Mouse (Mus musculus): ENCODE results near the gene Actr1b.
"Not testable (repeated sequence)": the region's sequence is repeated elsewhere in the genome, so short reads cannot be mapped to it uniquely, and the experiment has no call there.

Gene Actr1b

DNA sequence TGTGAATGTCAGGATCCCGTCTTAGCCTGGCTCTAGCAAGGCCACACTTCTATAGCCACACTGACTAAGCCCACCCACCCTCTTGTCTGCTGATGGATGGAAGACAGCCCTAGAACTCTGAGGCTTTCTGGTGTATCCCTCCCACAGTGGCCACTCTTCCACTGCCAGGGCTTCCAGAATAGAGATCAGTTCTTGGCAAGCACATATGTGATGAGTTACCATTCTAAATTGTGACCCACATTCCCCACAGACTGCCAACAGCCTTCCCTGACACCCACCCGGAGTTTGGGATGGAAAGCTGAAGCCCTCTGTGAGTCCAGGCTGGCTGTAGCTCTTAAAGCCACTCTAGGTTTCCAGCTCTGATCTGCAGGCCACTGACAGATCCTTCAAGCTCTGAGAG lies 7.1 kb downstream of the Actr1b start:
- no peak for DNase-seq (ENCODE audit: low read depth, low spot score)

GRCm38 (mm10) chr1:36697030-36697429 lies 17.2 kb downstream of the Actr1b start:
- no peak for DNase-seq (ENCODE audit: low read depth, low spot score)

GRCm38 (mm10) chr1:36696411-36696810 lies 17.8 kb downstream of the Actr1b start:
- peak; percentile 27 for DNase-seq (ENCODE audit: low read depth, low spot score)

DNA sequence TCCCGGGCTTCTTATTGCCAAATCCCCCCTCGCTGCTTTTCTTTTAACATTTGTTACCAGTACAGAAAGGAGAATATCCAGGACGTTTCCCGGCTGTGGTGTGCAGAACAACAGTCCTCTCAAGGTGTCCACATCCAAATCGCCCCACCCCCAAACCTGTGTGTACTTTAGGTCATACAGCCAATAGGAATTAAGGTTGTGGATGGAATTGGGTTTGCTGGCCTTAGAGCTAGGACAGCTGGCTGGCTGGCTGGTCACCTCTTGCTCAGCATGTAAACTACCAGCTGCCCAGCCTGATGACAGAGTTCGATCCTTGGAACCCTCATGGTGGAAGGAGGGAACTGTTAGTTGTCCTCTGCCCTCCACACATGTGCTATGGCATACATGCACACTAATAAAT lies 19.4 kb downstream of the Actr1b start:
- no peak for DNase-seq (ENCODE audit: low read depth, low spot score)

GRCm38 (mm10) chr1:36691271-36692155 lies 22.7 kb downstream of the Actr1b start, which contains the start of gene Cox5b:
Cox5b (plus strand) TSS chr1:36691449.
- peak; percentile 99 for DNase-seq (ENCODE audit: low read depth, low spot score)

DNA sequence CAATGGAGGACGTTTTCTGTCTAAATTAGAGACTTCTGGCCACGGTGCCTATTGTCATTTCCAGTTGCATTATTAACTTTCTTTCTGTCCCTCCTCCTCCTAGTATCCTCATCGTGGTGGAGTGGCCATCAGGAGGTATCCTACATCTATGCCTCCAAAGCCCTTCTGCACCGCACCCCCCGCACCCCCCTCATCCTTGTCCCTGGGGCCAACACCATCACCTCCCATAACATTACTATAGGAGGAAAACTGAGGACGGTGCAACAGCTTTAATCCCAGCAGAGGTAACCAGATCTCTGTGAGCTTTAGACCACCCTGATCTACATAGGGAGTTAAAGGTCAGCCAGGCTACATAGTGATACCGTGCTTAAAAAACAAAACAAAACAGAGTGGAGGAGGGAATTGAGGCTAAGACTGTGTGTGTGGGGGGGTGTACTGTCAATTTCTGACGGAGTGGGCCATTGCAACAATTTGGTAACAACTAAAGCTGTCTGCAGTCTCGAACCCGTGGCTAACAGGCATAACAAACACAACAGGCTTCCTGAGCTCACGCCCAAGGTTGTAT lies 23.5 kb downstream of the Actr1b start:
- DNase-seq (ENCODE audit: low read depth, low spot score): no peak

GRCm38 (mm10) chr1:36683810-36684467 lies 30.3 kb downstream of the Actr1b start:
- peak; percentile 90 for DNase-seq (ENCODE audit: low read depth, low spot score)

GRCm38 (mm10) chr1:36682620-36683355 lies 31.4 kb downstream of the Actr1b start, which contains the start of gene Fam178b:
Fam178b (minus strand) TSS chr1:36683183.
- no peak for DNase-seq (ENCODE audit: low read depth, low spot score)

DNA sequence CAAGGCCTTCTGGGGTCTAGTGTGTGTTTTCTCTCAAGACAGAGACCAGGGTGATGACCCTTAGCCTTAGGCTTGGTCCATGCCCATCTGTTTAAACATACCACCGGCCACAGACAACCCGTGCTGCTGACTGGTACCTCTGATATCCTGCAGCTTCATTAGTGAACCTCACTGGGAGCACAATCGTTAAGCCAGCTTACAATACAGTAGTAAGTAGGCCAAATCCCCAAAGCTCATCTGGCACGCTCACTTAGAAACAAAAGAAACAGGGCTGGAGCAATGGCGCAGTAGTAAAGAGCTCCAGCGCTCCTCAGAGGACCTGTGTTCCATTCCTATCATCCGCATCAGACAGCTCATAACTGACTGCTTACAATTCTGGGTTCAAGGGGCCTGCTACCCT lies 33.3 kb downstream of the Actr1b start:
- DNase-seq (ENCODE audit: low read depth, low spot score): no peak

GRCm38 (mm10) chr1:36674936-36675335 lies 39.3 kb downstream of the Actr1b start:
- no peak for DNase-seq (ENCODE audit: low read depth, low spot score)

DNA sequence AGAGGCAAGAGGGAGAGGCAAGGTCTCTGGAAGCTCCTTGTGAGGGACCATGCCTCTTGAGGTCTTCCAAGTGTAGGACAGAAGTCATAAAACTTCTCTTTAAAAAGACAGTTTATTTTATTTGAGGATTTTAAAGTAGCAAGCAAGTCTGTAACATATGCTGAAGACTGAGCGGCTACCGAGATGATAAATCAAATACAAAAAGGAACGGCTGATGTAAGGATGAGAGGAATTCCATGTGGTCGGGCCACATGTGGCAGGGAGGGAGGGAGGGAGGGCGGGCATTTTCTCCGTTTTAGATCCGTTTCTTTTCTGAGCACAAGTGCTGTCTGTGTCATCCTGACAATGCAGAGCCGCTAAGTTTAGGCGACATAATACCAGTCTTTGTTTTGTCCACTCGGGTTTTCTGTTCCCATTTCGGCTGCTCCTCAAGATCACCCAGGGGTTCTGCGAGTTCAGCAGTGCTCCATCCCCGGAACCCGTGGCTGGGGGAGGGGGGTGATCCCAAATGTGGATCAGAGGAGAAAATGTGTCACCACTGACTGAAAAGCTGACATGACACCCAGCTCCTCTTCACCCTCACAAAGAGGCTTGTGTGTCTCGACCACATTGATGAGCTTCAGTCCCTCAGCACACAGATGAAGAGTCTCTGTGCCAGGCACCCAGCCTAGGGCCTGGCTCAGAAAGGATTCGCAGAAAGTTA lies 41.4 kb downstream of the Actr1b start:
- no peak for DNase-seq (ENCODE audit: low read depth, low spot score)

DNA sequence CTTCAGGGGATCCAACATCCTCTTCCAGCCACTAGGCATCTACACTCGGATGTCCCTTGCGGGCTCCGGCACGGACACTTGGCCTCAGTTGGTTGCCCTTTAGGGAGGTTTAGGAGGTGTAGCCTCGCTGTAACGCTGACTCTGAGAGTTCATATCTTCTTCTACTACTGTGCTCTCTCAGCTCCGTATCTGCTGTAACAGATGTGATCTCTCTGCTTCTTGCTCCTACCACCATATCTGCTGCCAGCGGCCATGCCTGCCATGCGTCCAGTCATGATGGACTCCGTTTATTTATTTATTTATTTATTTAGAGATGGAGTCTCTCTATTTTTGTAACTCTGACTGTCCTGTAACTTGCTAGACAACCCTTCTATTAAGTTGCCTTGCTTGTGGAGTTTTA lies 43.0 kb downstream of the Actr1b start:
- no peak for DNase-seq (ENCODE audit: low read depth, low spot score)

DNA sequence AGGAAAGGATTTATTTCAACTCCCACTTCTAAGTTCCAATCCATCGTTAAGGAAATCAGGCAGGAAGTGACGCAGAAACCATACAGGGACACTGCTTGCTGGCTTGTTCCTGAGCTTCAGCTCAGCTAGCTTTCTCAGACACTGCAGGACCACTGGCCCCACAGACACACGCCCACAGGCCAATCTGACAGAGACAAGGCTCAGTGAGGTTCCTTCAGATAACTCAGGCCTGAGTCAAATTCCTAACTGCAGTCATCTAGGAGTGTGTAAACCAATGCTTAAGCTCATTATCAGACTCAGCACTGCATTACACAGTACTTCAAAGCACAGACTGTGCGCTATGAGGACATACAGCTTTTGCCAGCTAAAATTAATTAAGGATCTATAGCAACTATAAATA lies 44.0 kb downstream of the Actr1b start:
- no peak for DNase-seq (ENCODE audit: low read depth, low spot score)

- DNase-seq (ENCODE audit: low read depth, low spot score): not testable (repeated sequence)
Measured at GRCm38 (mm10) chr1:36668007-36668406, 46.2 kb downstream of the Actr1b start.

GRCm38 (mm10) chr1:36665934-36666333 lies 48.3 kb downstream of the Actr1b start:
- no peak for DNase-seq (ENCODE audit: low read depth, low spot score)

GRCm38 (mm10) chr1:36665165-36665723 lies 49.0 kb downstream of the Actr1b start:
- DNase-seq (ENCODE audit: low read depth, low spot score): no peak

- DNase-seq (ENCODE audit: low read depth, low spot score): peak; percentile 21
Measured at GRCm38 (mm10) chr1:36664457-36664856, 49.8 kb downstream of the Actr1b start.

GRCm38 (mm10) chr1:36658621-36659399 lies 55.4 kb downstream of the Actr1b start:
- no peak for DNase-seq (ENCODE audit: low read depth, low spot score)

- no peak for DNase-seq (ENCODE audit: low read depth, low spot score)
Measured at GRCm38 (mm10) chr1:36657658-36658415, 56.4 kb downstream of the Actr1b start.

Data from 3T3-L1 (cell line).